Mouse (Mus musculus) forebrain, embryonic 10.5 days (tissue): ENCODE results near the gene Sned1. TPM values are rescaled to one million over a fixed set of nuclear protein-coding genes. Genes with fewer than 3 reads are reported as not detected.
"Not testable (repeated sequence)": the region's sequence is repeated elsewhere in the genome, so short reads cannot be mapped to it uniquely, and the experiment has no call there.

Source experiments
- DNase-seq: peaks from one replicate; pipeline ENCODE4 v3.0.0-alpha.2; 2017; ENCODE audit warnings: low spot score; ENCODE audit errors: extremely low spot score
- H3K27ac ChIP-seq: fragments of 300-500 bp; sonication (generic); 2 replicates; pipeline ENCODE4 v1.5.1; 2016; ENCODE audit warnings: mild to moderate bottlenecking
- H3K27me3 ChIP-seq: fragments of 300-500 bp; sonication (generic); 2 replicates; pipeline ENCODE4 v1.6.1; 2016; ENCODE audit warnings: mild to moderate bottlenecking; ENCODE audit not compliant: poor library complexity, severe bottlenecking
- H3K36me3 ChIP-seq: fragments of 300-500 bp; sonication (generic); replicated peaks from 2 replicates; pipeline ENCODE4 v1.6.1; 2016; ENCODE audit warnings: mild to moderate bottlenecking, moderate library complexity
- H3K4me1 ChIP-seq: fragments of 300-500 bp; sonication (generic); 2 replicates; pipeline ENCODE4 v1.6.1; 2016
- H3K4me3 ChIP-seq: fragments of 300-500 bp; sonication (generic); 2 replicates; pipeline ENCODE4 v1.5.1; 2016; ENCODE audit warnings: mild to moderate bottlenecking, moderate library complexity
- H3K9me3 ChIP-seq: fragments of 300-500 bp; sonication (generic); 2 replicates; pipeline ENCODE4 v1.6.1; 2016; ENCODE audit warnings: mild to moderate bottlenecking, moderate library complexity
- WGBS: fragments of 180-500 bp; shearing (Covaris S2); methylation state at CpG from one replicate; pipeline ENCODE4 v1.1.7; 2016; 5-methylcytosine and 5-hydroxymethylcytosine counted together
- polyA plus RNA-seq: library from polyadenylated mRNA; unstranded; fragments of >200 nt; fragmentation: Nextera tagmentation; extraction: Ambion mirVana; gene quantifications from 2 replicates; pipeline ENCODE4 v1.2.1, GENCODE M21; 2016

Sned1 gene
- polyA plus RNA-seq: 1.1 and 1.9 TPM in 2 replicates

- DNase-seq: peak; percentile 85
- Histone ChIP-seq H3K36me3 (no peaks in the 10 kb centered on the region), H3K27me3 (peaks cover 57% of the 10 kb centered on the region), H3K27ac (peak within 1 kb of the TSS; percentile 73), H3K4me3 (peak within 1 kb of the TSS; percentile 69), H3K4me1 (peaks cover 24% of the 10 kb centered on the region), H3K9me3 (no peaks in the 10 kb centered on the region)
- WGBS: 1% methylated on average over 98 of the region's 100 CpGs
Observed at GRCm38 (mm10) chr1:93235576-93236544, at the start of gene Sned1. Gene Sned1, plus strand, starts transcription at chr1:93235841.

GRCm38 (mm10) chr1:93190726-93191305, 44.8 kb upstream of the Sned1 start:
- no peak for DNase-seq
- no peaks in the 10 kb centered on the region for H3K36me3 ChIP-seq
- H3K9me3 ChIP-seq: no peaks in the 10 kb centered on the region
- H3K4me1 ChIP-seq: peaks cover 11% of the 10 kb centered on the region
- peaks cover 42% of the 10 kb centered on the region for H3K27me3 ChIP-seq
- no peak overlapping the region for H3K27ac ChIP-seq
- peak overlapping the region; percentile 31 for H3K4me3 ChIP-seq
- 6% methylated on average over 10 of the region's 17 CpGs for WGBS

GRCm38 (mm10) chr1:93194961-93195360, 40.7 kb upstream of the Sned1 start:
- Histone ChIP-seq H3K36me3 (no peaks in the 10 kb centered on the region), H3K27me3 (peaks cover 18% of the 10 kb centered on the region), H3K9me3 (peaks cover 11% of the 10 kb centered on the region; the same call in 1 of the 2 replicates), H3K4me1 (peaks cover 11% of the 10 kb centered on the region), H3K27ac (no peak overlapping the region), H3K4me3 (no peak overlapping the region)
- no peak for DNase-seq
- WGBS: 92% methylated on average over 3 of the region's 3 CpGs

- WGBS: 79% methylated on average over 2 of the region's 2 CpGs
- not testable (repeated sequence) for H3K27me3 ChIP-seq, DNase-seq, H3K4me3 ChIP-seq, H3K4me1 ChIP-seq, H3K27ac ChIP-seq, H3K36me3 ChIP-seq
- H3K9me3 ChIP-seq: peaks cover 11% of the 10 kb centered on the region; the same call in 1 of the 2 replicates
Observed at GRCm38 (mm10) chr1:93197454-93197853, 38.2 kb upstream of the Sned1 start.

GRCm38 (mm10) chr1:93197916-93198315, 37.7 kb upstream of the Sned1 start:
- no peak for DNase-seq
- WGBS: 84% methylated on average over 3 of the region's 3 CpGs
- H3K4me1 ChIP-seq: no peaks in the 10 kb centered on the region
- no peak overlapping the region for H3K4me3 ChIP-seq
- H3K27ac ChIP-seq: no peak overlapping the region
- H3K27me3 ChIP-seq: no peaks in the 10 kb centered on the region
- no peaks in the 10 kb centered on the region for H3K36me3 ChIP-seq
- peaks cover 11% of the 10 kb centered on the region; the same call in 1 of the 2 replicates for H3K9me3 ChIP-seq

GRCm38 (mm10) chr1:93206277-93206970, 29.2 kb upstream of the Sned1 start:
- WGBS: 63% methylated on average over 12 of the region's 12 CpGs
- DNase-seq: no peak
- Histone ChIP-seq H3K9me3 (no peaks in the 10 kb centered on the region), H3K4me3 (no peak overlapping the region), H3K27ac (peak overlapping the region; percentile 6; the same call in 1 of the 2 replicates), H3K4me1 (peaks cover 31% of the 10 kb centered on the region), H3K27me3 (0 out of 2 replicates have a peak, but pooled peaks cover 4% of the 10 kb centered on the region), H3K36me3 (no peaks in the 10 kb centered on the region)

- DNase-seq: no peak
- WGBS: 90% methylated on average over 4 of the region's 4 CpGs
- H3K36me3 ChIP-seq: no peaks in the 10 kb centered on the region
- H3K27ac ChIP-seq: no peak overlapping the region
- H3K27me3 ChIP-seq: 0 out of 2 replicates have a peak, but pooled peaks cover 5% of the 10 kb centered on the region
- peaks cover 39% of the 10 kb centered on the region for H3K4me1 ChIP-seq
- no peaks in the 10 kb centered on the region for H3K9me3 ChIP-seq
- no peak overlapping the region for H3K4me3 ChIP-seq
Observed at GRCm38 (mm10) chr1:93207536-93208064, 28.0 kb upstream of the Sned1 start.

GRCm38 (mm10) chr1:93210213-93210641, 25.4 kb upstream of the Sned1 start:
- no peaks in the 10 kb centered on the region for H3K36me3 ChIP-seq
- H3K27me3 ChIP-seq: peaks cover 8% of the 10 kb centered on the region; the same call in 1 of the 2 replicates
- WGBS: 74% methylated on average over 9 of the region's 9 CpGs
- DNase-seq: no peak
- H3K9me3 ChIP-seq: no peaks in the 10 kb centered on the region
- peak overlapping the region; percentile 59 for H3K27ac ChIP-seq
- H3K4me3 ChIP-seq: no peak overlapping the region
- peaks cover 58% of the 10 kb centered on the region for H3K4me1 ChIP-seq

GRCm38 (mm10) chr1:93211019-93211418, 24.6 kb upstream of the Sned1 start:
- H3K27me3 ChIP-seq: peaks cover 8% of the 10 kb centered on the region; the same call in 1 of the 2 replicates
- WGBS: 93% methylated on average over 11 of the region's 11 CpGs
- H3K4me1 ChIP-seq: peaks cover 60% of the 10 kb centered on the region
- H3K9me3 ChIP-seq: no peaks in the 10 kb centered on the region
- no peak overlapping the region for H3K4me3 ChIP-seq
- DNase-seq: no peak
- peak overlapping the region; percentile 48; the same call in 1 of the 2 replicates for H3K27ac ChIP-seq
- H3K36me3 ChIP-seq: no peaks in the 10 kb centered on the region

- peak overlapping the region; percentile 48; the same call in 1 of the 2 replicates for H3K27ac ChIP-seq
- WGBS: 71% methylated on average over 10 of the region's 10 CpGs
- H3K4me1 ChIP-seq: peaks cover 59% of the 10 kb centered on the region
Observed at GRCm38 (mm10) chr1:93211549-93212220, 24.0 kb upstream of the Sned1 start.

GRCm38 (mm10) chr1:93212441-93212840, 23.2 kb upstream of the Sned1 start:
- H3K4me1 ChIP-seq: peaks cover 61% of the 10 kb centered on the region
- DNase-seq: no peak
- no peak overlapping the region for H3K4me3 ChIP-seq
- 90% methylated on average over 7 of the region's 7 CpGs for WGBS
- H3K9me3 ChIP-seq: no peaks in the 10 kb centered on the region
- H3K36me3 ChIP-seq: no peaks in the 10 kb centered on the region
- peaks cover 8% of the 10 kb centered on the region; the same call in 1 of the 2 replicates for H3K27me3 ChIP-seq
- 0 out of 2 replicates have a peak overlapping the region, but pooled peaks have one; percentile 48 for H3K27ac ChIP-seq

More at GRCm38 (mm10) chr1:93211549-93212220, 24.0 kb upstream of the Sned1 start:
- no peak for DNase-seq
- peaks cover 8% of the 10 kb centered on the region; the same call in 1 of the 2 replicates for H3K27me3 ChIP-seq
- H3K4me3 ChIP-seq: no peak overlapping the region
- no peaks in the 10 kb centered on the region for H3K9me3 ChIP-seq
- H3K36me3 ChIP-seq: no peaks in the 10 kb centered on the region
